Mouse (Mus musculus) lung, embryonic 15.5 days (tissue): ENCODE results near the gene Slc6a16. TPM values are rescaled to one million over a fixed set of nuclear protein-coding genes. Genes with fewer than 3 reads are reported as not detected.
A peak's percentile ranks its signal among the peaks of the same experiment; 100 is the strongest.

Experiments
- ATAC-seq: fragments of 200-750 bp; cut with Nextera tagmentation; 2 replicates; pipeline ENCODE4 v1.8.0; 2017; ENCODE audit warnings: moderate number of reproducible peaks, borderline replicate concordance; ENCODE audit not compliant: low FRiP score, low TSS enrichment; ENCODE audit errors: extremely low read depth
- H3K27ac ChIP-seq: fragments of 300-500 bp; sonication (generic); 2 replicates; pipeline ENCODE4 v1.5.1; 2015; ENCODE audit warnings: moderate library complexity, mild to moderate bottlenecking, inconsistent platforms
- H3K27me3 ChIP-seq: fragments of 300-500 bp; sonication (generic); 2 replicates; pipeline ENCODE4 v1.6.1; 2015; ENCODE audit warnings: inconsistent platforms
- H3K36me3 ChIP-seq: fragments of 300-500 bp; sonication (generic); 2 replicates; pipeline ENCODE4 v1.6.1; 2015; ENCODE audit warnings: inconsistent platforms
- H3K4me1 ChIP-seq: fragments of 300-500 bp; sonication (generic); 2 replicates; pipeline ENCODE4 v1.6.1; 2015; ENCODE audit warnings: inconsistent platforms
- H3K4me2 ChIP-seq: fragments of 300-500 bp; sonication (generic); 2 replicates; pipeline ENCODE4 v1.6.1; 2015; ENCODE audit warnings: inconsistent platforms, mild to moderate bottlenecking, moderate library complexity
- H3K4me3 ChIP-seq: fragments of 300-500 bp; sonication (generic); 2 replicates; pipeline ENCODE4 v1.5.1; 2015; ENCODE audit warnings: mild to moderate bottlenecking, inconsistent platforms
- H3K9ac ChIP-seq: fragments of 300-500 bp; sonication (generic); 2 replicates; pipeline ENCODE4 v1.6.1; 2015; ENCODE audit warnings: inconsistent platforms
- H3K9me3 ChIP-seq: fragments of 300-500 bp; sonication (generic); 2 replicates; pipeline ENCODE4 v1.6.1; 2016; ENCODE audit warnings: inconsistent platforms
- WGBS: fragments of 180-500 bp; shearing (Covaris S2); methylation state at CpG from one replicate; pipeline ENCODE4 v1.1.7; 2015; 5-methylcytosine and 5-hydroxymethylcytosine counted together
- polyA plus RNA-seq: library from polyadenylated mRNA; unstranded; fragments of >200 nt; fragmentation: Nextera tagmentation; extraction: Ambion mirVana; gene quantifications from 2 replicates; pipeline ENCODE4 v1.2.1, GENCODE M21; 2015

Slc6a16 gene
- polyA plus RNA-seq, 1 experiment from 2014 or later = 0.16 TPM

DNA sequence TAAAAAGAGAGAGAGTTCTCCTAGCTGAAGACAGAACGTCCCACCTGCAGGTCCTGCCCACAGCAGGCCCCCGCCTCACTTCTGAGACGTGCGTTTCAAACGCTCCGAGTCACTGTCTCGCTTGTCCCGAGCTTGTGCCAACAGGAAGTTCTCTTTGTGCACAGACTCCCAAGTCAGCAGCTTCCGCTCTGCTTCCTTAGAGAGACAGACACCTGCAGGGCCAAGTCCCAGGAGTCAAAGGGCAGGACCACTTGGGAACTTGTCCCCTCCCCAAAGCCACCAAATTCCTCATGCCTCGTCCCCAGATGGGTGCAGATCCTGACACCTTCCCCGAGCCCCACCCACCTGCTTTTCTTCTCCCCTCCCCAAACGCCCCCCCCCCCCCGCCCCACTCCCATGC lies 64.0 kb downstream of the Slc6a16 start:
- peak overlapping the region; percentile 39 for H3K4me2 ChIP-seq
- no peaks in the 10 kb centered on the region for H3K36me3 ChIP-seq
- H3K4me3 ChIP-seq = no peak overlapping the region
- ATAC-seq = no peak; the same call in 1 of the 2 replicates
- no peaks in the 10 kb centered on the region for H3K27me3 ChIP-seq
- WGBS = 22% methylated on average over 12 of the region's 13 CpGs
- no peaks in the 10 kb centered on the region for H3K9me3 ChIP-seq
- H3K27ac ChIP-seq = no peak overlapping the region
- H3K9ac ChIP-seq = no peak overlapping the region
- H3K4me1 ChIP-seq = peaks cover 15% of the 10 kb centered on the region

- Histone ChIP-seq H3K4me1 (peaks cover 11% of the 10 kb centered on the region), H3K27me3 (no peaks in the 10 kb centered on the region), H3K9me3 (no peaks in the 10 kb centered on the region), H3K36me3 (no peaks in the 10 kb centered on the region), H3K4me2 (peak overlapping the region; percentile 39), H3K9ac (no peak overlapping the region), H3K4me3 (no peak overlapping the region), H3K27ac (no peak overlapping the region)
- 11% methylated on average over 17 of the region's 17 CpGs for WGBS
- peak; percentile 61 for ATAC-seq
Observed at GRCm38 (mm10) chr7:45305275-45305674, 64.4 kb downstream of the Slc6a16 start.

- no peak for ATAC-seq
- H3K9ac ChIP-seq = no peak overlapping the region
- peaks cover 17% of the 10 kb centered on the region for H3K4me1 ChIP-seq
- no peak overlapping the region for H3K4me3 ChIP-seq
- no peaks in the 10 kb centered on the region for H3K9me3 ChIP-seq
- H3K4me2 ChIP-seq = no peak overlapping the region
- no peaks in the 10 kb centered on the region for H3K36me3 ChIP-seq
- H3K27me3 ChIP-seq = no peaks in the 10 kb centered on the region
- H3K27ac ChIP-seq = no peak overlapping the region
- WGBS = 71% methylated on average over 15 of the region's 15 CpGs
Observed at GRCm38 (mm10) chr7:45308551-45309240, 67.8 kb downstream of the Slc6a16 start.

- H3K4me3 ChIP-seq = no peak overlapping the region
- H3K4me1 ChIP-seq = peaks cover 17% of the 10 kb centered on the region
- H3K27me3 ChIP-seq = no peaks in the 10 kb centered on the region
- no peaks in the 10 kb centered on the region for H3K9me3 ChIP-seq
- no peak overlapping the region for H3K27ac ChIP-seq
- H3K36me3 ChIP-seq = 0 out of 2 replicates have a peak, but pooled peaks cover 2% of the 10 kb centered on the region
- no peak overlapping the region for H3K9ac ChIP-seq
- 21% methylated on average over 9 of the region's 9 CpGs for WGBS
- ATAC-seq = no peak
- no peak overlapping the region for H3K4me2 ChIP-seq
Observed at GRCm38 (mm10) chr7:45309455-45309854, 68.6 kb downstream of the Slc6a16 start.

DNA sequence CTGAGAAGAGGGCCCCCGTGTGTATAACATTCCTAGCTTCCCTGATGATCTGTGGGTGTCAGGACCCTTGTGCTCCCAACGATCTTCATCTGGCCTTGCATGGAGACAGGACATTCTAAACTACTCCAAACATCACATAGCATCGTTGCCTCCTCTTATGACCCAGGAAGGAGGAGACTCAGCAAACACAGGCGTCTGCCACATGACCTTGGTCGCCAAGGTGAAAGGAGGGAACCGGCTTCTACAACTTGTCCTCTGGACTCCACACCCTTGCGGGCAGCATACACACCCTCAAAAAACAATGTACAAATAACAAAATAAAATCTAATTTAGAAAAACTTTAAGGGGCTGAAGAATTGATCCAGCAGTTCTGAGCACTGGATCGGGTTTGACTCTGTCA lies 71.1 kb downstream of the Slc6a16 start:
- H3K36me3 ChIP-seq = 0 out of 2 replicates have a peak, but pooled peaks cover 12% of the 10 kb centered on the region
- H3K9me3 ChIP-seq = no peaks in the 10 kb centered on the region
- no peak overlapping the region for H3K27ac ChIP-seq
- no peak overlapping the region for H3K4me3 ChIP-seq
- peaks cover 10% of the 10 kb centered on the region for H3K4me1 ChIP-seq
- H3K4me2 ChIP-seq = no peak overlapping the region
- WGBS = 26% methylated on average over 8 of the region's 8 CpGs
- H3K27me3 ChIP-seq = no peaks in the 10 kb centered on the region
- no peak for ATAC-seq
- no peak overlapping the region for H3K9ac ChIP-seq

DNA sequence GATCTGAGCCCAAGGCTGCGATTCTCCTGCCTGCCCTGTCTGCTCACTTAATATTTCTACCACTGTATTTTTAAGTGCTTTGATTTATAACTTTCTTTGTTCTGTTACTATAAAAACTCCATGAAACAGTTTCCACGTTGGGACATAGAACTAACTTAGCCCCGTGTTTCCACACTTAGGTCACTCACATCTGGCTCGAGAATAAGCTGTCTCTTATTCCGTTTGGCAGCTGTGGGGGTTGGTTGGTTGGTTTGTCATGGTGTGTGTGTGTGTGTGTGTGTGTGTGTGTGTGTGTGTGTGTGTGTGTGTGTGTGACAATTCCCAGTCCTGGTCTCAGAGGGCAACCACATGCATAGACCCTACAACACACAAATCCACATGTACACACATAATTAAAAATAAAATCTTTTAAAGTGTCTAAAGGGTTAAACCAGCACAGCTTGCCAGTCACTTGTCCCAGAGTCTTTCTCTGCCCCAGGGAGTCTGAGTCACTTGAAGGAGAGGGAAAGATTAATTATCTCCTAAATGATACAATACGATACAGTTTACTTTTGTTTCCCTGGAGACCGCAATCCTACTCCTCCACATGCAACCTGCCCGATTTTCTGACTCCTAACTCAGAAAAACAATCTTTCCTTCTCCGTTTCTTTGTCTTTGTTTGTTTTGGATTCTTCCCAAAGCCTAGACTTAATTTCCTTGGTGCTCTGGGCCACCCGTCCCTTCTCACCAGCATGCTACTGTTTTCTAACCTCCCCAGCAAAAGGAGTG lies 72.0 kb downstream of the Slc6a16 start:
- Histone ChIP-seq H3K4me2 (no peak overlapping the region), H3K4me3 (no peak overlapping the region), H3K9me3 (no peaks in the 10 kb centered on the region), H3K27ac (peak overlapping the region; percentile 24; the same call in 1 of the 2 replicates), H3K27me3 (no peaks in the 10 kb centered on the region), H3K4me1 (peaks cover 10% of the 10 kb centered on the region), H3K36me3 (0 out of 2 replicates have a peak, but pooled peaks cover 13% of the 10 kb centered on the region), H3K9ac (no peak overlapping the region)
- WGBS = 17% methylated on average over 10 of the region's 10 CpGs
- no peak for ATAC-seq

- no peak overlapping the region for H3K4me3 ChIP-seq
- H3K27ac ChIP-seq = peak overlapping the region; percentile 24; the same call in 1 of the 2 replicates
- H3K36me3 ChIP-seq = peaks cover 15% of the 10 kb centered on the region; the same call in 1 of the 2 replicates
- no peaks in the 10 kb centered on the region for H3K9me3 ChIP-seq
- no peak overlapping the region for H3K4me2 ChIP-seq
- H3K9ac ChIP-seq = no peak overlapping the region
- ATAC-seq = no peak
- H3K4me1 ChIP-seq = peaks cover 10% of the 10 kb centered on the region
- WGBS = 31% methylated on average over 9 of the region's 9 CpGs
- H3K27me3 ChIP-seq = no peaks in the 10 kb centered on the region
Observed at GRCm38 (mm10) chr7:45313495-45313894, 72.6 kb downstream of the Slc6a16 start.

DNA sequence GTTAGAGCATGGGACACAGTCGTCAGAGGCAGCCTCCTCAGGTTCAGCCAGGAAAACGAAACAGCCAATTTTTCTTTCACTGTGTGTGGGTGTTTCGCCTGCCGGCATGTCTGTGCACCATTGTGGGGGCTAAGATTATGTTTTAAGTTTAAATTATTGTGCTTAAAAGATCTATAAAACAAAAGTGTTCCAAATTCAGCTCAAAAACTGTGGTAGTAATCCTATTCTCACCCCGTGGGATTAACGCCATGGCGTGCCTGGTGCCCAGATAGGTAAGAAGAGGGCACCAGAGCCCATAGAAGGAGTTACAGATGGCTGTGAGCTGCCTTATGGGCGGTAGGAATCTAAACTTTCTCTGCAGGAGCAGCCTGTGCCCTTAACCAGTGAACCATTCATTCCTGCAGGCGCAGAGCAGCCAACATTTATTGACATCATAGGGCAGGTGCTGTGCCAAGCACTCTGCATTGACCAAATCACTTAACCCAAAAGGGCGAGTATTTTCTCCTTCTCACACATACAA lies 74.4 kb downstream of the Slc6a16 start:
- Histone ChIP-seq H3K27me3 (no peaks in the 10 kb centered on the region), H3K27ac (no peak overlapping the region), H3K9me3 (no peaks in the 10 kb centered on the region), H3K4me1 (peaks cover 10% of the 10 kb centered on the region), H3K36me3 (peaks cover 17% of the 10 kb centered on the region; the same call in 1 of the 2 replicates), H3K4me2 (no peak overlapping the region), H3K4me3 (no peak overlapping the region), H3K9ac (no peak overlapping the region)
- 78% methylated on average over 10 of the region's 10 CpGs for WGBS
- no peak for ATAC-seq

DNA sequence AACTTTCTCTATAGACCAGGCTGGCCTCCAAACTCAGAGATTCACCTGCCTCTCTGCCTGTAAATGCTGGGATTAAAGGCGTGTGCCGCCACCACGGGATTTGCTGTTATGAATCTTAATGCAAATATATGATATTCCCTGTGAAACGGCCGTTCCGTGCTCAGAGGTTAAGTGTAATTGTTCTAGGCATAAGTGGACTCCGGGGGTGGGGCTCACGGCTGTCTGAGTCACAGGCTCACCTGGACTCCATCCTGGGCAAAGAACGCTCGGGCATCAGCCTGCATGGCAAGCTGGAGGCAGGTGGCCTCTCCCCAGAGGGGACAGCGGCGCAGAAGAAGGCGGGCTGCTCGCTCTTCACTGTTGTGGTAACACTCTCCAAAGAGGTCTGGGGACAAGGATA lies 75.7 kb downstream of the Slc6a16 start:
- no peaks in the 10 kb centered on the region for H3K27me3 ChIP-seq

GRCm38 (mm10) chr7:45322245-45322644 lies 81.4 kb downstream of the Slc6a16 start:
- H3K27ac ChIP-seq = no peak overlapping the region
- no peak overlapping the region for H3K4me2 ChIP-seq
- 84% methylated on average over 4 of the region's 4 CpGs for WGBS
- H3K4me3 ChIP-seq = no peak overlapping the region
- H3K36me3 ChIP-seq = peaks cover 32% of the 10 kb centered on the region
- no peak overlapping the region for H3K9ac ChIP-seq
- H3K4me1 ChIP-seq = no peaks in the 10 kb centered on the region
- H3K9me3 ChIP-seq = no peaks in the 10 kb centered on the region
- no peak for ATAC-seq
- H3K27me3 ChIP-seq = no peaks in the 10 kb centered on the region

More for the DNA sequence above, 75.7 kb downstream of the Slc6a16 start:
- Histone ChIP-seq H3K4me3 (no peak overlapping the region), H3K27ac (no peak overlapping the region), H3K36me3 (peaks cover 17% of the 10 kb centered on the region; the same call in 1 of the 2 replicates), H3K9ac (no peak overlapping the region), H3K4me1 (peaks cover 10% of the 10 kb centered on the region), H3K4me2 (no peak overlapping the region), H3K9me3 (no peaks in the 10 kb centered on the region)
- ATAC-seq = no peak
- WGBS = 76% methylated on average over 14 of the region's 14 CpGs
